Mouse (Mus musculus): ENCODE data around the gene Cpped1.

DNA sequence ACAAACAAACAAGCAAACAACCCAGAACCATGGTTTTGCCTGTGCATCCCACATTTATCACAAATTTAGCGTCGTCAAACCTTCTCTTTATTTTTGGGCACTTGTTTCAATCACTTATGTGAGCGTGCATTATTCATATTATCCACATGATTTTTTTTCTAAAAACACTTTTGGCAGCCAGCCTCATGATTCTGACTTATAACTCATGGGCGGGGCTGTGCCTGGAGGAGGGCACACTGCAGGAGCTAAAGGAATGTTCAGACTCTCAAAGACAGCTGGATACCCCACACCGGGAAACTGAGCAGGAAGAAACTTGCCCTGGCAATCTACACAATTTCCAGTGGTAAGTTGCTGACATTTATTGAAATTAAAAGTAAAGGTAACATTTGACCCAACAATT is 131.1 kb downstream of the Cpped1 start:
- no peak for TF ChIP-seq POLR2A (IDR thresholded peaks at IDR 0.05; ENCODE audit: insufficient read length, low read depth)
- no peak for TF ChIP-seq POLR2AphosphoS2 (IDR thresholded peaks at IDR 0.05; ENCODE audit: insufficient read length, low read depth)
- TF ChIP-seq MAX (IDR thresholded peaks at IDR 0.05; ENCODE audit: low read depth), result no peak
- no peak for TF ChIP-seq CEBPB (IDR thresholded peaks at IDR 0.05; ENCODE audit: insufficient read depth, poor library complexity, severe bottlenecking)
- TF ChIP-seq TCF12 (IDR thresholded peaks at IDR 0.05; ENCODE audit: insufficient read depth, poor library complexity, severe bottlenecking), result no peak
- no peak for TF ChIP-seq MYOG (IDR thresholded peaks at IDR 0.05; ENCODE audit: control insufficient read depth in 1 of 3, insufficient read depth in 1 of 3, insufficient read length in 2 of 3, low read depth in 2 of 3)
- TF ChIP-seq SRF (IDR thresholded peaks at IDR 0.05; ENCODE audit: control insufficient read depth, insufficient read length, low read depth), result no peak
- TF ChIP-seq USF1 (IDR thresholded peaks at IDR 0.05; ENCODE audit: low read depth), result no peak
- TF ChIP-seq REST (IDR thresholded peaks at IDR 0.05; ENCODE audit: insufficient read depth, insufficient read length), result no peak
- TF ChIP-seq E2F4 (IDR thresholded peaks at IDR 0.05; ENCODE audit: insufficient read depth), result no peak
- TF ChIP-seq TCF3 (IDR thresholded peaks at IDR 0.05; ENCODE audit: insufficient read length, low read depth), result no peak

All from myocyte (in vitro differentiated cells).